13 mouse cellular contexts compared by ENCODE assay signal in genomic region chr2:140717407-140717806, GRCm38 (mm10).
"Had no signal": no experiment of that assay in that cellular context is flagged by ENCODE, and none has a peak within 500 bp of the region (broad histone marks: within the 10 kb centered on the region; RNA-seq: fewer than 3 reads in every experiment).

No protein-coding gene starts in this region.

- H3K36me3 ChIP-seq: kidney, embryonic 15.5 days; limb, embryonic 15.5 days; liver, embryonic 13.5 days; midbrain, embryonic 13.5 days; neural tube, embryonic 15.5 days had no signal

- ATAC-seq: intestine, embryonic 16.5 days; liver, postnatal 0 days; midbrain, embryonic 13.5 days had no signal

- H3K27me3 ChIP-seq: kidney, embryonic 15.5 days; limb, embryonic 15.5 days; liver, embryonic 13.5 days; midbrain, embryonic 13.5 days; neural tube, embryonic 15.5 days had no signal

- H3K9me3 ChIP-seq: kidney, embryonic 15.5 days; limb, embryonic 15.5 days; liver, embryonic 13.5 days; midbrain, embryonic 13.5 days; neural tube, embryonic 15.5 days had no signal

- H3K4me2 ChIP-seq: kidney, embryonic 15.5 days; limb, embryonic 15.5 days; liver, embryonic 13.5 days; midbrain, embryonic 13.5 days; neural tube, embryonic 15.5 days had no signal

- H3K4me3 ChIP-seq: kidney, embryonic 15.5 days; left cerebral cortex, adult 2 months; limb, embryonic 15.5 days; liver, embryonic 13.5 days; midbrain, embryonic 13.5 days; myocyte; neural tube, embryonic 15.5 days had no signal

- H3K27ac ChIP-seq: kidney, embryonic 15.5 days; left cerebral cortex, adult 2 months; limb, embryonic 15.5 days; liver, embryonic 13.5 days; midbrain, embryonic 13.5 days; neural tube, embryonic 15.5 days had no signal

- H3K9ac ChIP-seq: kidney, embryonic 15.5 days; limb, embryonic 15.5 days; liver, embryonic 13.5 days; liver, postnatal 0 days; midbrain, embryonic 13.5 days; neural tube, embryonic 15.5 days had no signal

- H3K4me1 ChIP-seq: kidney, embryonic 15.5 days; limb, embryonic 15.5 days; liver, embryonic 13.5 days; midbrain, embryonic 13.5 days; neural tube, embryonic 15.5 days had no signal

- DNase-seq: kidney, adult 2 months; kidney, postnatal 14 days; liver, embryonic 13.5 days; liver, postnatal 0 days; thymus, adult 18-20 months; thymus, postnatal 14 days had no signal
